Mouse (Mus musculus): ENCODE measurements around the gene Aldob. TPM values are rescaled to one million over a fixed set of nuclear protein-coding genes. Genes with fewer than 3 reads are reported as not detected.
"Not testable (repeated sequence)": the region's sequence is repeated elsewhere in the genome, so short reads cannot be mapped to it uniquely, and the experiment has no call there.

Aldob gene
- polyA plus RNA-seq, 1 experiment from 2014 or later: 2.7 TPM

DNA sequence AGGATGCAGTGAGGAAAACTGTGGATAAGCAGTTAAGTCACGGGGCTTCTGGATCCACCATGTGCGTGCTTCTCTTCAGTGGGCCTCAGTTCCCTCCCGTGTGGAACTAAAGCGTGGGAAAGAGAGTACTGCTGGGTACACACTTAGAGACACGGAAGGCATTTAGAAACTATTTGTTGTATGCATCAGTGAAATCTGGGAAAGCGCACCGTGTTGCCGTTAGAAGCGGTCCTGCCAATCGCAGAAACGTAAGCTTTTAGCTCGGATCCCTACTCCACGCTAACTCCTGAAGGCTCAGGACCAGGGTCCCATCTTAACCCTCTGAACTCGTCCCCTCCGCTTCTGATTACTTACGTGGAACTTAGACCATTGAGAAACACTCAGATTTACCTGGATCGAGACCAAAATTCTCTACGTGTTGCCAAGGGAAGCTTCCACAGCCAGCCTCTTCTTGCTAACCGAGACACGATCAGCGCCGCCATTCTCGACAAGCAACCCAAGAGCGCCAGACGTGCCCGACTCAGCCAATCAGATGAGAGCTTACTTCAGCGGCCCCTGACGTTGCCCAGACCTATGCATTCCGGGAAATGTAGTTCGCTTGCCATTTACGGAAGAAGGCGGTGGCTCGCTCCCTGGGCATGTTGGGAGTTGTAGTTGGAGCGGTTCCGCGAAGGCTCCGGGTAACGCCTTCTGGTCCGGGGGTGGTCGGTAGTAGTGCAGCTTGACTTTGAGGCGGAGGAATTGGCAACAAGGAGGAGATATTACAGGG, 28.6 kb downstream of the Aldob start, which contains the start of the genes Mrpl50 and Zfp189:
Mrpl50 (minus strand) TSS at position 522 of the 769 bp plus-strand sequence.
Zfp189 (plus strand) TSS at position 605 of the 769 bp plus-strand sequence.
- peaks cover 5% of the 10 kb centered on the region; the same call in 1 of the 2 replicates for H3K4me1 ChIP-seq (ENCODE audit: control insufficient read depth, insufficient read depth, low read length)
- peak within 1 kb of the TSS; percentile 69 for H3K4me3 ChIP-seq (ENCODE audit: low read depth, low read length)
- ATAC-seq (ENCODE audit: insufficient number of reproducible peaks, insufficient read depth, low FRiP score, low read depth): peak; percentile 98
- peak within 1 kb of the TSS; percentile 58 for H3K9ac ChIP-seq (replicated peaks; ENCODE audit: low read depth, low read length)
- no peaks in the 10 kb centered on the region for H3K9me3 ChIP-seq (ENCODE audit: control insufficient read depth, low read depth, low read length)
- H3K27ac ChIP-seq (ENCODE audit: low read length): peak within 1 kb of the TSS; percentile 63; the same call in 1 of the 2 replicates
- no peaks in the 10 kb centered on the region for H3K27me3 ChIP-seq (ENCODE audit: control insufficient read depth, insufficient read depth, low read length)
- under 1% methylated on average over 41 of the region's 41 CpGs for WGBS
- no peaks in the 10 kb centered on the region for H3K36me3 ChIP-seq (ENCODE audit: control insufficient read depth, insufficient read depth, low read length)
- peak within 1 kb of the TSS; percentile 46 for H3K4me2 ChIP-seq (replicated peaks; ENCODE audit: low read depth, low read length)

DNA sequence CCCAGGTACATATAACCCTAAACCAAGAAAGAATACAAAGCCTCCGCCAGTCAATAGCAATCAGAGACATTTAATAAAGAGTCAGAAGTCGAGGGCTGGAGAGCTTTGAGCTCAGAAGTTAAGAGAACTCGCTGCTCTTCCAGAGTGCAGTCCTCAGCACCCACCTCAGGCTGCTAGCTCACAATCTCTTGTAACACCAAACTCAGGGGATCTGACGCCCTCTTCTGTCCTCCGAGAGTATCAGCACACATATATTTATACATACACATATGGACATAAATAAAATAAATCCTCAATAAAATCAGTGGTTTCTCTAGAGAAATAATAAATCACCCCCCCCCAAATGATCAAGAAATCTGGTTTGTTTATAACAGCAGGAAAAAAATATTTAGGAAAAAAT, 29.9 kb downstream of the Aldob start:
- WGBS: 75% methylated on average over 5 of the region's 5 CpGs
- no peak overlapping the region for H3K27ac ChIP-seq (ENCODE audit: low read length)
- peaks cover 5% of the 10 kb centered on the region; the same call in 1 of the 2 replicates for H3K4me1 ChIP-seq (ENCODE audit: control insufficient read depth, insufficient read depth, low read length)
- H3K9me3 ChIP-seq (ENCODE audit: control insufficient read depth, low read depth, low read length): no peaks in the 10 kb centered on the region
- no peak for ATAC-seq (ENCODE audit: insufficient number of reproducible peaks, insufficient read depth, low FRiP score, low read depth)
- no peak overlapping the region for H3K9ac ChIP-seq (replicated peaks; ENCODE audit: low read depth, low read length)
- peaks cover 2% of the 10 kb centered on the region; the same call in 1 of the 2 replicates for H3K36me3 ChIP-seq (ENCODE audit: control insufficient read depth, insufficient read depth, low read length)
- H3K27me3 ChIP-seq (ENCODE audit: control insufficient read depth, insufficient read depth, low read length): no peaks in the 10 kb centered on the region
- H3K4me2 ChIP-seq (replicated peaks; ENCODE audit: low read depth, low read length): peak overlapping the region; percentile 46
- H3K4me3 ChIP-seq (ENCODE audit: low read depth, low read length): peak overlapping the region; percentile 69; the same call in 1 of the 2 replicates

DNA sequence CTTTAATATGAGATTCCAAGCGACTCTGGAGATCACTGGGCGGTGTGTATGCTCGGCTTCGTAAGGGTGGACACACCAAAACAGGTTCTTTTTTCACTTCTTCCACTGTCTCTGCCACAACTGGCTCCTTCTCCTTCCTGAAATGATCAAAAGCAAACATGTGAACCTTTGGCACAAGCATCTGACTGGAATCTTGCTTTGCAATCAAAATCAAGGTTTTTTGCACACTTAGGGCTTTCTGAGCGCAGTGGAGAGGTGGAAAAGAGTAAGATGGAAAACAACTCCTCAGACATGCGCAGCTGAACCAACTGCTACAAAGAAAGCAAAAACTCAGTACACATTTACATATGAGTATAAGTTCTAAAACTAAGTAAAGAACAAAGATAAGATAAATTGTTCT, 34.9 kb downstream of the Aldob start:
- no peak for ATAC-seq (ENCODE audit: insufficient number of reproducible peaks, insufficient read depth, low FRiP score, low read depth)
- Histone ChIP-seq H3K4me3 (ENCODE audit: low read depth, low read length) (no peak overlapping the region), H3K27me3 (ENCODE audit: control insufficient read depth, insufficient read depth, low read length) (no peaks in the 10 kb centered on the region), H3K9me3 (ENCODE audit: control insufficient read depth, low read depth, low read length) (no peaks in the 10 kb centered on the region), H3K27ac (ENCODE audit: low read length) (no peak overlapping the region), H3K36me3 (ENCODE audit: control insufficient read depth, insufficient read depth, low read length) (peaks cover 27% of the 10 kb centered on the region), H3K4me2 (replicated peaks; ENCODE audit: low read depth, low read length) (no peak overlapping the region), H3K4me1 (ENCODE audit: control insufficient read depth, insufficient read depth, low read length) (no peaks in the 10 kb centered on the region), H3K9ac (replicated peaks; ENCODE audit: low read depth, low read length) (no peak overlapping the region)
- 96% methylated on average over 6 of the region's 6 CpGs for WGBS

DNA sequence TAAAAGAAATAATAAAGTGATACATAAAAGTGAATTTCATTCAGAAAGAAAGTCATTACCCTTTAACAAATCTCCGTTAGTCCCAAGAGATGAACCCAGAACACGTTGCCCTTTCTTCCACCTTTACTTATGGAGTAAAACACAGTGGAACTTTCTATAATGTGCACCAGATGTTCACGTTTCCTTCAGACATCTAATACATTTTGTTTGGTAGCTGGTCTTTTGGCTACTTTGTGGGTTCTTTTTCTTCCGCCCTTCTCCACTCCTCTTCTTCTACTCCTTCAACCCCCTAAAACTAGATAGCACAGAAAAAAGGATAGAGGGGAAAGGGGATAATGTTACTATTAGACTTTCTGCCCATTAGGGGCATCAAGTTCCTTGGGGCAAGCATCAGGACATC, 36.7 kb downstream of the Aldob start:
- Histone ChIP-seq H3K4me2 (replicated peaks; ENCODE audit: low read depth, low read length) (no peak overlapping the region), H3K4me1 (ENCODE audit: control insufficient read depth, insufficient read depth, low read length) (no peaks in the 10 kb centered on the region), H3K9me3 (ENCODE audit: control insufficient read depth, low read depth, low read length) (no peaks in the 10 kb centered on the region), H3K27me3 (ENCODE audit: control insufficient read depth, insufficient read depth, low read length) (no peaks in the 10 kb centered on the region), H3K4me3 (ENCODE audit: low read depth, low read length) (no peak overlapping the region), H3K36me3 (ENCODE audit: control insufficient read depth, insufficient read depth, low read length) (peaks cover 27% of the 10 kb centered on the region), H3K9ac (replicated peaks; ENCODE audit: low read depth, low read length) (no peak overlapping the region), H3K27ac (ENCODE audit: low read length) (no peak overlapping the region)
- ATAC-seq (ENCODE audit: insufficient number of reproducible peaks, insufficient read depth, low FRiP score, low read depth): no peak
- WGBS: 91% methylated on average over 4 of the region's 4 CpGs

DNA sequence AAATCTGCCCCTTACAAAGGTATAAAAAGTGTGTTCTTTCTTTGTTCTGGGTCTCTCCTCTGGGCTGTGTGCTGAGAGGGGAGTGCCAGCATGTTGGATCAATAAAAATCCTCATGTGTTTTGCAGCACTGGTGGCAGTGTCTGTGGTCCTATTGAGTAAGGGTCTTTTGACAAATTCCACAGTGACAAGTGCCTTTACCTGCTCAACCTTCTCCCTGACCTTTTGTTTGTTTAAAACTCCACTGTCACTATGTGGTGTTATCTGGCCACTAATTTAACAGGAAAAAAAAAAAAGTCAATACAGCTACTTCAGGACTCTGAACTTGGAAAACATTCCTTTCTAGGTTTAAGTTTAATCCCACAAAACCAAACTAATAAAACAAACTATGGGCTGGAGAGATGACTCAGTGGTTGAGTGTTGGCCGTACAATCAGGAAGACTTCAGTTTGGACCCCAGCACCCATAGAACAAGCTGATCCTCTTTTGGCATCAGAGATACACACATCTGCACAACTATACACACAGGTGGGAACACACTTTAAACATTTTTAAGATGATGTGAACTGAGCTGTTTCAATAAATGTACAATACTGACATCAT, 39.0 kb downstream of the Aldob start:
- ATAC-seq (ENCODE audit: insufficient number of reproducible peaks, insufficient read depth, low FRiP score, low read depth); H3K4me1 ChIP-seq (ENCODE audit: control insufficient read depth, insufficient read depth, low read length); H3K4me3 ChIP-seq (ENCODE audit: low read depth, low read length); H3K9ac ChIP-seq (replicated peaks; ENCODE audit: low read depth, low read length); H3K27ac ChIP-seq (ENCODE audit: low read length); H3K9me3 ChIP-seq (ENCODE audit: control insufficient read depth, low read depth, low read length); H3K4me2 ChIP-seq (replicated peaks; ENCODE audit: low read depth, low read length); H3K27me3 ChIP-seq (ENCODE audit: control insufficient read depth, insufficient read depth, low read length): not testable (repeated sequence)
- H3K36me3 ChIP-seq (ENCODE audit: control insufficient read depth, insufficient read depth, low read length): peaks cover 27% of the 10 kb centered on the region
- 64% methylated on average over 1 of the region's 1 CpGs for WGBS

DNA sequence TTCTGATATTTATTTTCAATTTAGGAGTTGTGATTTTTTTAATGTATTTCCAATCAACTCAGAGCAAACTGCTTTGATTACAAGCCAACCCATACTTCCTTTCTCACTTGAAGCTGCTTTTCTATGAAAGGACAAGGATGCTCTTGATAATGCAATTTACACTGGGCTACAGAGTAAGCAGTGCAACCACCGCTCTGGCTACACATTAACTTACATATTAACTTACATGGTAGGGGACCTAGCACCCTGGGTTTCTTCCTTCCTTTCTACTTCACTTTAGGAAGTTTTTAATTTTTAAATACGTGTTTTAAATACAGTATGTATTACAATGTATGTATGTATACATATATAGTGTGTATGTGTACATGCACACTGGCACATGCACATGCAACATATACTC, 40.2 kb downstream of the Aldob start:
- H3K4me1 ChIP-seq (ENCODE audit: control insufficient read depth, insufficient read depth, low read length): no peaks in the 10 kb centered on the region
- H3K27ac ChIP-seq (ENCODE audit: low read length): no peak overlapping the region
- H3K4me3 ChIP-seq (ENCODE audit: low read depth, low read length): no peak overlapping the region
- no peak overlapping the region for H3K9ac ChIP-seq (replicated peaks; ENCODE audit: low read depth, low read length)
- no peak for ATAC-seq (ENCODE audit: insufficient number of reproducible peaks, insufficient read depth, low FRiP score, low read depth)
- H3K36me3 ChIP-seq (ENCODE audit: control insufficient read depth, insufficient read depth, low read length): peaks cover 22% of the 10 kb centered on the region
- no peak overlapping the region for H3K4me2 ChIP-seq (replicated peaks; ENCODE audit: low read depth, low read length)
- WGBS: 75% methylated on average over 2 of the region's 2 CpGs
- H3K27me3 ChIP-seq (ENCODE audit: control insufficient read depth, insufficient read depth, low read length): no peaks in the 10 kb centered on the region
- H3K9me3 ChIP-seq (ENCODE audit: control insufficient read depth, low read depth, low read length): no peaks in the 10 kb centered on the region

DNA sequence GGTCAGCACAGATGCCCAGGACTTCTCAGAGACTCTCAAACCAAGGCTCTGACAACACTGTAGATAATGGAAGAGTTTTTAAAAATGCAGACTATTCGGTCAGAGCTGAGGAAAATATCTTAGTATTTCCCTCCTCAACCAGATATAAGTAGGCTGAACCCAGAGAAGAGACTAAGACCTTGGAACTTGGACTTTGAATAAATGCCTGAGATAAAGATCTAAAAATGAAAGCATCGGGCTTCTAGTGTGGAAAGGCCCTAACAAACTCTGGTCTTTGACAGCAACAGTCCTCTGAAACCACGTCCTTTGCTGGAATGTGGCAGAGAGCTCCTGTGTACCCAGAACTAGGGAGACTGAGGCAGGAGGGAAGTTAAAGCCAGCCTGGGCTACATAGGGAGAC, 43.0 kb downstream of the Aldob start, which contains the start of gene Baat:
Baat (minus strand) TSS at position 172 of the 400 bp plus-strand sequence.
- peaks cover under 1% of the 10 kb centered on the region; the same call in 1 of the 2 replicates for H3K36me3 ChIP-seq (ENCODE audit: control insufficient read depth, insufficient read depth, low read length)
- H3K27me3 ChIP-seq (ENCODE audit: control insufficient read depth, insufficient read depth, low read length): no peaks in the 10 kb centered on the region
- ATAC-seq (ENCODE audit: insufficient number of reproducible peaks, insufficient read depth, low FRiP score, low read depth): no peak
- H3K9me3 ChIP-seq (ENCODE audit: control insufficient read depth, low read depth, low read length): no peaks in the 10 kb centered on the region
- H3K27ac ChIP-seq (ENCODE audit: low read length): no peak within 1 kb of the TSS
- H3K4me1 ChIP-seq (ENCODE audit: control insufficient read depth, insufficient read depth, low read length): no peaks in the 10 kb centered on the region
- 61% methylated on average over 3 of the region's 3 CpGs for WGBS
- no peak within 1 kb of the TSS for H3K9ac ChIP-seq (replicated peaks; ENCODE audit: low read depth, low read length)
- H3K4me3 ChIP-seq (ENCODE audit: low read depth, low read length): no peak within 1 kb of the TSS
- no peak within 1 kb of the TSS for H3K4me2 ChIP-seq (replicated peaks; ENCODE audit: low read depth, low read length)

DNA sequence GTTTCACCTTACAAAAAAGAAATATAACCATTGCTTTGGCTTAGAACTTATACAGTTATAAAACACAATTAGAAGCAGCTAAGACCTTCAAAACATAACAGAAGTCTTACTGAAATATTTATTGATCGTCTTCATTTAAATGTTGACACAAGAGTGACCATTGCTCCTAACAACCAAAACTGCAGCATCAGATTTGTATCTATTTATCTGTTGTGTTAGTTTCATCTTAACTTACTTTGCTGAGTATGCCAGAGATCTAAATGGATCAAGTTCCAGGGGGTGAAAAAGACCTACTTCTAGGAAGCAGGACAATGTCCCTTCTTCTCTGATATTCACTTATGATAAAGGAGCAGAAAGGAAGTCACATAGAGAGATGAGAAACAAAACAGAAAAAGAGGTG, 45.8 kb downstream of the Aldob start:
- H3K27ac ChIP-seq (ENCODE audit: low read length): no peak overlapping the region
- no peak for ATAC-seq (ENCODE audit: insufficient number of reproducible peaks, insufficient read depth, low FRiP score, low read depth)
- H3K4me2 ChIP-seq (replicated peaks; ENCODE audit: low read depth, low read length): no peak overlapping the region
- no peaks in the 10 kb centered on the region for H3K36me3 ChIP-seq (ENCODE audit: control insufficient read depth, insufficient read depth, low read length)
- H3K4me3 ChIP-seq (ENCODE audit: low read depth, low read length): no peak overlapping the region
- no peaks in the 10 kb centered on the region for H3K4me1 ChIP-seq (ENCODE audit: control insufficient read depth, insufficient read depth, low read length)
- 92% methylated on average over 1 of the region's 1 CpGs for WGBS
- H3K27me3 ChIP-seq (ENCODE audit: control insufficient read depth, insufficient read depth, low read length): no peaks in the 10 kb centered on the region
- no peak overlapping the region for H3K9ac ChIP-seq (replicated peaks; ENCODE audit: low read depth, low read length)
- H3K9me3 ChIP-seq (ENCODE audit: control insufficient read depth, low read depth, low read length): no peaks in the 10 kb centered on the region
